Mouse (Mus musculus): ENCODE results near the gene Apoc2.

The Apoc2 gene

GRCm38 (mm10) chr7:19628536-19629360 is 49.0 kb downstream of the Apoc2 start:
- peak; percentile 98 for DNase-seq (ENCODE audit: low read depth)

- no peak for DNase-seq (ENCODE audit: low read depth)
These were observed 49.6 kb downstream of the Apoc2 start for GRCm38 (mm10) chr7:19628192-19628535.

- no peak for DNase-seq (ENCODE audit: low read depth)
These were observed 50.0 kb downstream of the Apoc2 start for GRCm38 (mm10) chr7:19627721-19628120.

- no peak for DNase-seq (ENCODE audit: low read depth)
These were observed 54.3 kb downstream of the Apoc2 start for GRCm38 (mm10) chr7:19623433-19623832.

- DNase-seq (ENCODE audit: low read depth), result no peak
These were observed 55.5 kb downstream of the Apoc2 start for GRCm38 (mm10) chr7:19622241-19622640.

Measured in c-Kit-positive CD71-negative TER-119-negative erythroid progenitor cells, embryonic 14.5 days (primary cell).